In genomic region chr3:142099151-142099550, GRCm38 (mm10) we compare ENCODE assay signal across 20 mouse cellular contexts.
A peak's percentile ranks its signal among the peaks of the same experiment; 100 is the strongest.
DNase-seq lines count a peak whose midpoint lies in the region; ATAC-seq lines count a peak whose summit lies in the region.
"Had no signal": no experiment of that assay in that cellular context is flagged by ENCODE, and none has a peak within 500 bp of the region (broad histone marks: within the 10 kb centered on the region; RNA-seq: fewer than 3 reads in every experiment).

No protein-coding gene starts in this region.

- no peaks in the 10 kb centered on the region for H3K36me3 ChIP-seq in limb, embryonic 11.5 days (ENCODE audit: control insufficient read depth, insufficient read depth, low read length)
- 0 out of 2 replicates have a peak, but pooled peaks cover 3% of the 10 kb centered on the region for H3K36me3 ChIP-seq in limb, embryonic 10.5 days
- H3K36me3 ChIP-seq: embryonic facial prominence, embryonic 15.5 days; forebrain, embryonic 10.5 days; heart, embryonic 13.5 days; hindbrain, embryonic 12.5 days had no signal

- H3K9me3 ChIP-seq in limb, embryonic 11.5 days (ENCODE audit: control insufficient read depth, low read length): no peaks in the 10 kb centered on the region
- no peaks in the 10 kb centered on the region for H3K9me3 ChIP-seq in limb, embryonic 10.5 days (replicated peaks)
- H3K9me3 ChIP-seq: embryonic facial prominence, embryonic 15.5 days; forebrain, embryonic 10.5 days; hindbrain, embryonic 12.5 days had no signal

- no peak overlapping the region for H3K4me2 ChIP-seq in limb, embryonic 11.5 days (ENCODE audit: low read depth, severe bottlenecking)
- H3K4me2 ChIP-seq: embryonic facial prominence, embryonic 15.5 days; heart, embryonic 13.5 days; hindbrain, embryonic 12.5 days had no signal

- H3K9ac ChIP-seq in limb, embryonic 11.5 days (ENCODE audit: low read length): no peak overlapping the region
- H3K9ac ChIP-seq: embryonic facial prominence, embryonic 15.5 days; heart, embryonic 13.5 days; hindbrain, embryonic 12.5 days had no signal

- 9% methylated on average over 2 of the region's 2 CpGs for WGBS in limb, embryonic 11.5 days
- 27% methylated on average over 2 of the region's 2 CpGs for WGBS in limb, embryonic 10.5 days

- no peak for DNase-seq in limb, embryonic 11.5 days (ENCODE audit: low spot score)
- no peak for DNase-seq in limb, embryonic 10.5 days (ENCODE audit: low spot score)
- DNase-seq in hindlimb bud, embryonic 11.5 days (ENCODE audit: extremely low spot score, low read depth, low spot score): peak; percentile 78
- peak; percentile 58 for DNase-seq in mesoderm, embryonic 11.5 days (ENCODE audit: low read depth, low spot score)
- no peak for DNase-seq in ovary, adult 18-20 months (ENCODE audit: low spot score)
- no peak for DNase-seq in right cerebral cortex, postnatal 25 days
- DNase-seq: adrenal gland, adult 8-10 months; adrenal gland, postnatal 36 days; cerebellum, adult 2 months; cerebellum, postnatal 14 days; gastrocnemius, postnatal 36 days; heart, adult 11 months; heart, postnatal 4 days had no signal

- peaks cover 7% of the 10 kb centered on the region; the same call in 1 of the 2 replicates for H3K4me1 ChIP-seq in limb, embryonic 11.5 days (ENCODE audit: control insufficient read depth, insufficient read depth, low read length)
- H3K4me1 ChIP-seq in limb, embryonic 10.5 days: peaks cover 53% of the 10 kb centered on the region
- H3K4me1 ChIP-seq: embryonic facial prominence, embryonic 15.5 days; heart, embryonic 13.5 days; hindbrain, embryonic 12.5 days had no signal

- H3K27me3 ChIP-seq in limb, embryonic 11.5 days (ENCODE audit: control insufficient read depth, insufficient read depth, low read length): 0 out of 2 replicates have a peak, but pooled peaks cover 3% of the 10 kb centered on the region
- H3K27me3 ChIP-seq in limb, embryonic 10.5 days (ENCODE audit: low read depth, poor library complexity, severe bottlenecking): peaks cover 34% of the 10 kb centered on the region
- H3K27me3 ChIP-seq: embryonic facial prominence, embryonic 15.5 days; heart, embryonic 13.5 days; hindbrain, embryonic 12.5 days had no signal

- peak; percentile 70 for ATAC-seq in limb, embryonic 11.5 days (ENCODE audit: insufficient number of reproducible peaks, low FRiP score, low TSS enrichment, low read depth)
- ATAC-seq: forebrain, embryonic 14.5 days; hindbrain, embryonic 16.5 days had no signal

- no peak overlapping the region for H3K4me3 ChIP-seq in limb, embryonic 11.5 days (ENCODE audit: low read depth, low read length)
- H3K4me3 ChIP-seq in limb, embryonic 10.5 days: no peak overlapping the region
- H3K4me3 ChIP-seq: embryonic facial prominence, embryonic 15.5 days; erythroblast, embryonic 14.5 days; forebrain, embryonic 10.5 days; heart, embryonic 13.5 days; hindbrain, embryonic 12.5 days had no signal

- H3K27ac ChIP-seq in limb, embryonic 11.5 days (replicated peaks; ENCODE audit: low read depth, low read length): no peak overlapping the region
- H3K27ac ChIP-seq in limb, embryonic 10.5 days: no peak overlapping the region
- H3K27ac ChIP-seq: embryonic facial prominence, embryonic 15.5 days; forebrain, embryonic 10.5 days; heart, embryonic 13.5 days; hindbrain, embryonic 12.5 days had no signal

Comparison
In these comparisons a context has a peak if more than half of its experiments do, and no peak if none do; other contexts are left out.
1. DNase-seq: peak in hindlimb bud, embryonic 11.5 days (single experiment) and mesoderm, embryonic 11.5 days (single experiment); none in limb, embryonic 11.5 days (single experiment), limb, embryonic 10.5 days (single experiment), ovary, adult 18-20 months (single experiment) and right cerebral cortex, postnatal 25 days (single experiment).